Mouse (Mus musculus) limb, embryonic 12.5 days (tissue): Measurements from ENCODE around the gene Uba6. TPM values are rescaled to one million over a fixed set of nuclear protein-coding genes. Genes with fewer than 3 reads are reported as not detected.

ENCODE experiments used
- ATAC-seq: fragments of 200-750 bp; cut with Nextera tagmentation; 2 replicates; pipeline ENCODE4 v1.8.0; 2017; ENCODE audit warnings: low read depth, moderate TSS enrichment; ENCODE audit not compliant: insufficient number of reproducible peaks, insufficient read depth, low FRiP score, low TSS enrichment
- H3K27ac ChIP-seq: fragments of 300-500 bp; sonication (generic); 2 replicates; pipeline ENCODE4 v1.5.1; 2016; ENCODE audit warnings: mild to moderate bottlenecking, moderate library complexity
- H3K27me3 ChIP-seq: fragments of 300-500 bp; sonication (generic); 2 replicates; pipeline ENCODE4 v1.6.1; 2016; ENCODE audit warnings: mild to moderate bottlenecking, moderate library complexity
- H3K36me3 ChIP-seq: fragments of 300-500 bp; sonication (generic); 2 replicates; pipeline ENCODE4 v1.6.1; 2016; ENCODE audit warnings: mild to moderate bottlenecking, moderate library complexity
- H3K4me1 ChIP-seq: fragments of 300-500 bp; sonication (generic); replicated peaks from 2 replicates; pipeline ENCODE4 v1.6.1; 2016
- H3K4me2 ChIP-seq: fragments of 300-500 bp; sonication (generic); 2 replicates; pipeline ENCODE4 v1.6.1; 2016; ENCODE audit warnings: mild to moderate bottlenecking, moderate library complexity
- H3K4me3 ChIP-seq: fragments of 300-500 bp; sonication (generic); replicated peaks from 2 replicates; pipeline ENCODE4 v1.5.1; 2016; ENCODE audit warnings: mild to moderate bottlenecking
- H3K9ac ChIP-seq: fragments of 300-500 bp; sonication (generic); replicated peaks from 2 replicates; pipeline ENCODE4 v1.6.1; 2016; ENCODE audit warnings: mild to moderate bottlenecking, moderate library complexity
- H3K9me3 ChIP-seq: fragments of 300-500 bp; sonication (generic); 2 replicates; pipeline ENCODE4 v1.6.1; 2016; ENCODE audit warnings: mild to moderate bottlenecking, moderate library complexity
- WGBS: fragments of 180-500 bp; shearing (Covaris S2); methylation state at CpG from one replicate; pipeline ENCODE4 v1.1.7; 2016; 5-methylcytosine and 5-hydroxymethylcytosine counted together
- polyA plus RNA-seq: library from polyadenylated mRNA; unstranded; fragments of >200 nt; fragmentation: Nextera tagmentation; extraction: Ambion mirVana; gene quantifications from 2 replicates; pipeline ENCODE4 v1.2.1, GENCODE M21; 2016

Uba6 gene
- polyA plus RNA-seq: 17.0 and 18.1 TPM in 2 replicates

DNA sequence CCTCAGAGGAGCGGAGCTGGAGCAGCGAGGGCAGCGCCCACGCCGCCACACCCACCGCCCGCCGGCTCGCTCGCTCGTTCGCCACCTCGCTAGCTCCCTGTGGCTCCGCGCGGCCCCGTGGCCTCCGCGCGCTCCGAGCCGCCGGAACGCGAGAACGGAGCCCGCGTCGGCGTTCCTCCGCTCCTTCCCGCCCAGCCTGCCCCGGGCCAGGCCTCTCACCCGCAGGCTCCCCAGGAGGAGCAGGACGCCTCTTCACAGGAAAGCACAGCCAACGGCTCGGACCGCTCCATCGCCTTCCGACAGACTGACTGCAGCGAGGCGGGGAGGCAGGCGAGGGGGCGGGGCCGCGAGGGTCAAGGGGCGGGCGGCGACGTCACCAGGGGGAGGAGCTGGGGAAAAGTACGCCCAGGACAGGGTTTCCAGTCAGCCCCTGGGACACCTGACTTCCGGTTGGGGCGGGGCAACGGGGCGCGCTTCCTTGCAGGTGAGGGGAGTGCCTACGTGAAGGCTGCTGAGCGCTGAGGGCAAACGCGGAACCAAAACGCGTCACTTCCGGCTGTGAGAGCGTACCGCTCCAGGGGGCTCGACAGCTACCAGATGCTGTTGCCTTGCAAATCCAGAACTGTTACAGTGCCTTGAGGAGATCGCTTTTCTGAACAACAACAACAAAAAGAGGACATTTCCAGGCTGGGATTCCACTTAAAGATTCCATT, at the start of gene Uba6:
Gene Uba6 (minus strand): TSS at position 355 of the 713 bp plus-strand sequence.
- Histone ChIP-seq H3K4me3 (peak within 1 kb of the TSS; percentile 81), H3K36me3 (peaks cover 15% of the 10 kb centered on the region), H3K9ac (peak within 1 kb of the TSS; percentile 83), H3K9me3 (no peaks in the 10 kb centered on the region), H3K4me1 (peaks cover 8% of the 10 kb centered on the region; the same call in 1 of the 2 replicates), H3K27ac (peak within 1 kb of the TSS; percentile 96), H3K4me2 (peak within 1 kb of the TSS; percentile 78), H3K27me3 (no peaks in the 10 kb centered on the region)
- under 1% methylated on average over 52 of the region's 67 CpGs for WGBS
- ATAC-seq: peak; percentile 99

- no peak within 1 kb of the TSS for H3K27ac ChIP-seq
- H3K4me2 ChIP-seq: no peak within 1 kb of the TSS
- H3K4me3 ChIP-seq: no peak within 1 kb of the TSS
- H3K27me3 ChIP-seq: no peaks in the 10 kb centered on the region
- no peak within 1 kb of the TSS for H3K9ac ChIP-seq
- WGBS: 89% methylated on average over 10 of the region's 10 CpGs
- no peaks in the 10 kb centered on the region for H3K4me1 ChIP-seq
- ATAC-seq: no peak
- H3K36me3 ChIP-seq: no peaks in the 10 kb centered on the region
- no peaks in the 10 kb centered on the region for H3K9me3 ChIP-seq
Observed at GRCm38 (mm10) chr5:86197801-86198200, 25.2 kb upstream of the Uba6 start, which contains the start of gene Gnrhr. TSS of gene Gnrhr (minus strand) at chr5:86197901.

GRCm38 (mm10) chr5:86191356-86191755, 18.8 kb upstream of the Uba6 start:
- H3K9me3 ChIP-seq: no peaks in the 10 kb centered on the region
- H3K9ac ChIP-seq: no peak overlapping the region
- no peak overlapping the region for H3K27ac ChIP-seq
- H3K4me2 ChIP-seq: no peak overlapping the region
- H3K4me3 ChIP-seq: no peak overlapping the region
- no peaks in the 10 kb centered on the region for H3K4me1 ChIP-seq
- WGBS: 22% methylated on average over 4 of the region's 4 CpGs
- ATAC-seq: no peak
- no peaks in the 10 kb centered on the region for H3K36me3 ChIP-seq
- no peaks in the 10 kb centered on the region for H3K27me3 ChIP-seq

DNA sequence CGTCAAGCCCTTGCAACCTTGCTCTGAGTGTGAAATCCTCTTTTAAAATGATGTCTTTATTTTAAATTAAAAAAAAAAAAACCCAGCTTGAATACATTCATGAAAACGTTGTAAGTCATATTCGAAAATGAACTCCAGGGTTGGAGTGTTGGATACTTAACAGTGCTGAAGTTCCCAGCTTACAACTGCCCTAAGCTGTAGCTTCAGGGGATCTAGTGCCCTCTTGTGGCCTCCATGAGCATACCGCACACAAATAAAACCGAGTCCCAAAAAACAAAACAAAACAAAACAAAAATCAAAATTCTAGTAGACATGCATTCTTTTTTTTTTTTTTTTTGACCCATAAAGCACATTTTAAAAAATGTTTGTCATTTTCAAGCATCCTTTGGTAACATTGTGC, 18.2 kb upstream of the Uba6 start:
- no peak for ATAC-seq
- Histone ChIP-seq H3K4me1 (no peaks in the 10 kb centered on the region), H3K9me3 (no peaks in the 10 kb centered on the region), H3K27me3 (no peaks in the 10 kb centered on the region), H3K4me3 (no peak overlapping the region), H3K9ac (no peak overlapping the region), H3K36me3 (no peaks in the 10 kb centered on the region), H3K27ac (no peak overlapping the region), H3K4me2 (no peak overlapping the region)
- WGBS: 23% methylated on average over 5 of the region's 5 CpGs

- Histone ChIP-seq H3K36me3 (no peaks in the 10 kb centered on the region), H3K4me2 (no peak overlapping the region), H3K27ac (no peak overlapping the region), H3K27me3 (no peaks in the 10 kb centered on the region), H3K4me3 (no peak overlapping the region), H3K9ac (no peak overlapping the region), H3K4me1 (no peaks in the 10 kb centered on the region), H3K9me3 (no peaks in the 10 kb centered on the region)
- ATAC-seq: no peak
- WGBS: 53% methylated on average over 15 of the region's 15 CpGs
Observed at GRCm38 (mm10) chr5:86190290-86190689, 17.7 kb upstream of the Uba6 start.

- 84% methylated on average over 6 of the region's 6 CpGs for WGBS
- Histone ChIP-seq H3K4me2 (no peak overlapping the region), H3K36me3 (no peaks in the 10 kb centered on the region), H3K4me1 (no peaks in the 10 kb centered on the region), H3K9me3 (no peaks in the 10 kb centered on the region), H3K9ac (no peak overlapping the region), H3K27me3 (no peaks in the 10 kb centered on the region), H3K4me3 (no peak overlapping the region), H3K27ac (no peak overlapping the region)
- no peak for ATAC-seq
Observed at GRCm38 (mm10) chr5:86187441-86187840, 14.8 kb upstream of the Uba6 start.

- no peak for ATAC-seq
- no peak overlapping the region; the same call in 1 of the 2 replicates for H3K27ac ChIP-seq
Observed at GRCm38 (mm10) chr5:86173778-86174177, 1.2 kb upstream of the Uba6 start.

GRCm38 (mm10) chr5:86172088-86172448, 535 bp downstream of the Uba6 start:
- Histone ChIP-seq H3K4me1 (peaks cover 8% of the 10 kb centered on the region; the same call in 1 of the 2 replicates), H3K4me2 (peak overlapping the region; percentile 78), H3K9me3 (no peaks in the 10 kb centered on the region), H3K9ac (peak overlapping the region; percentile 83), H3K36me3 (peaks cover 15% of the 10 kb centered on the region), H3K27ac (peak overlapping the region; percentile 96), H3K27me3 (no peaks in the 10 kb centered on the region), H3K4me3 (peak overlapping the region; percentile 81)
- 0% methylated on average over 14 of the region's 15 CpGs for WGBS
- no peak; the same call in 1 of the 2 replicates for ATAC-seq

More at GRCm38 (mm10) chr5:86173778-86174177, 1.2 kb upstream of the Uba6 start:
- WGBS: 50% methylated on average over 2 of the region's 2 CpGs
- peaks cover 6% of the 10 kb centered on the region for H3K36me3 ChIP-seq
- H3K4me2 ChIP-seq: no peak overlapping the region
- H3K9ac ChIP-seq: no peak overlapping the region
- H3K27me3 ChIP-seq: no peaks in the 10 kb centered on the region
- no peaks in the 10 kb centered on the region for H3K9me3 ChIP-seq
- peaks cover 8% of the 10 kb centered on the region; the same call in 1 of the 2 replicates for H3K4me1 ChIP-seq
- H3K4me3 ChIP-seq: no peak overlapping the region

DNA sequence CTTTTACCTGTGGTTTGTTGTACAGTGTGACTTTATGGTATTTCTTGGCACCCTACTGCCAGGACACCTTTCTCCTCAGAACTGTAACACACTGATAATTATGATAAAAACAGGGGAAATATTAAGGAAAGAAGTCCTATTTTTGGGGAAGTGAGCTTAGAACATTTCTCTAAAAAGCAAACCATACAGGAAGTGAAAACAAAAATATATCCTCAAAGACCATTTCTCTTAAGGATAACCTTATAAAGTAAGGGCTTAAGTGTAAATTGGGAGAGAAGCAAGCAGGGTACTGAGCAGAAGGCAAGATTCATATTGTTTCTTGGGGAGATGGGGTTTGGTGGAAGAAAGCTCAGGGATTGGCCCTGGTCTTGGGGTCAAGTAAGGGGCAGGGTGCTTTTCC, 42.8 kb downstream of the Uba6 start:
- H3K4me1 ChIP-seq: no peaks in the 10 kb centered on the region
- H3K9me3 ChIP-seq: no peaks in the 10 kb centered on the region
- no peak overlapping the region for H3K4me2 ChIP-seq
- peaks cover 29% of the 10 kb centered on the region; the same call in 1 of the 2 replicates for H3K36me3 ChIP-seq
- no peak for ATAC-seq
- no peaks in the 10 kb centered on the region for H3K27me3 ChIP-seq
- H3K9ac ChIP-seq: no peak overlapping the region
- no peak overlapping the region for H3K27ac ChIP-seq
- H3K4me3 ChIP-seq: no peak overlapping the region

GRCm38 (mm10) chr5:86128749-86129148, 43.9 kb downstream of the Uba6 start:
- Histone ChIP-seq H3K4me1 (no peaks in the 10 kb centered on the region), H3K27ac (no peak overlapping the region), H3K9me3 (no peaks in the 10 kb centered on the region), H3K4me2 (no peak overlapping the region), H3K36me3 (peaks cover 29% of the 10 kb centered on the region; the same call in 1 of the 2 replicates), H3K27me3 (no peaks in the 10 kb centered on the region), H3K4me3 (no peak overlapping the region), H3K9ac (no peak overlapping the region)
- 90% methylated on average over 1 of the region's 1 CpGs for WGBS
- no peak for ATAC-seq

- no peak overlapping the region for H3K9ac ChIP-seq
- peaks cover 41% of the 10 kb centered on the region for H3K36me3 ChIP-seq
- no peak overlapping the region for H3K4me3 ChIP-seq
- H3K4me1 ChIP-seq: no peaks in the 10 kb centered on the region
- no peak for ATAC-seq
- H3K9me3 ChIP-seq: no peaks in the 10 kb centered on the region
- H3K27ac ChIP-seq: no peak overlapping the region
- WGBS: 90% methylated on average over 9 of the region's 9 CpGs
- no peaks in the 10 kb centered on the region for H3K27me3 ChIP-seq
- H3K4me2 ChIP-seq: no peak overlapping the region
Observed at GRCm38 (mm10) chr5:86118457-86119094, 54.0 kb downstream of the Uba6 start.
